Mouse (Mus musculus) megakaryocyte, adult 5-6 weeks (primary cell): ENCODE results near the gene V1ra8. TPM values are rescaled to one million over a fixed set of nuclear protein-coding genes. Genes with fewer than 3 reads are reported as not detected.
"Not testable (repeated sequence)": the region's sequence is repeated elsewhere in the genome, so short reads cannot be mapped to it uniquely, and the experiment has no call there.

Source experiments
- ATAC-seq: 2 replicates; pipeline ENCODE4 v1.8.0; 2016; ENCODE audit warnings: mild to moderate bottlenecking, inconsistent platforms; ENCODE audit not compliant: poor library complexity, severe bottlenecking
- total RNA-seq, 2 experiments: library from RNA; stranded (forward) in 1 of 2; stranded (reverse) in 1 of 2; fragments of 153-499, 151-499 nt in 1 of 2; fragments of 221-1000, 200-1000 nt in 1 of 2; gene quantifications; 2 replicates each; pipeline versions ENCODE4 v1.2.3 to v1.2.4; 2015 to 2017

Gene V1ra8
- total RNA-seq (2015): not detected in 2 replicates
- not detected in 2 replicates for total RNA-seq (2017)

GRCm38 (mm10) chr6:90202493-90202892 lies at the start of gene V1ra8:
Gene V1ra8 (plus strand): TSS chr6:90202793.
- not testable (repeated sequence) for ATAC-seq

DNA sequence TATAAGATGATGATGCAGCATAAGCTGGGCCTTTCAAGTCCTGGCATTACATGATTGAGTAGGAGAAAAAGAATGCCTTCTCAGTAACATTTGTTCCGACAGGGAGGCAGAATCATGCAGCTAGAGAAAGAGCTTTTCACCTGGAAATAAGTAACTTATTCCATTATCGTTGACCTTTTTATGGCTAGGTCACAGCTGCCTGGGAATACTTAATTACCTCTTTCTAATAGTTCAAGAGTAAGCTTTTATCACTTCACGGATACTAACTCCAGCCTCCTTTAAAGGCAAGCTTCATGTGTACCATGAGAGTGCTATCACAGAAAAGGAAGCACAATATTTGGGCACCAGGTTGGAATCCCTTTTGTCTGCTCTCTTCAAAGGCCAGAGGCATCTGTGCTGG lies 42.5 kb upstream of the V1ra8 start:
- no peak for ATAC-seq

GRCm38 (mm10) chr6:90174508-90174907 lies 28.1 kb upstream of the V1ra8 start, which contains the start of gene Vmn1r52:
Gene Vmn1r52 (plus strand): TSS chr6:90174808.
- ATAC-seq: no peak

- ATAC-seq: no peak
These were observed 21.7 kb downstream of the V1ra8 start, which contains the start of gene Vmn1r53 for GRCm38 (mm10) chr6:90224338-90224737. Gene Vmn1r53 (minus strand): TSS chr6:90224438.

- ATAC-seq: not testable (repeated sequence)
These were observed 29.5 kb downstream of the V1ra8 start for GRCm38 (mm10) chr6:90232114-90232513.

GRCm38 (mm10) chr6:90232681-90233080 lies 30.1 kb downstream of the V1ra8 start:
- no peak for ATAC-seq

DNA sequence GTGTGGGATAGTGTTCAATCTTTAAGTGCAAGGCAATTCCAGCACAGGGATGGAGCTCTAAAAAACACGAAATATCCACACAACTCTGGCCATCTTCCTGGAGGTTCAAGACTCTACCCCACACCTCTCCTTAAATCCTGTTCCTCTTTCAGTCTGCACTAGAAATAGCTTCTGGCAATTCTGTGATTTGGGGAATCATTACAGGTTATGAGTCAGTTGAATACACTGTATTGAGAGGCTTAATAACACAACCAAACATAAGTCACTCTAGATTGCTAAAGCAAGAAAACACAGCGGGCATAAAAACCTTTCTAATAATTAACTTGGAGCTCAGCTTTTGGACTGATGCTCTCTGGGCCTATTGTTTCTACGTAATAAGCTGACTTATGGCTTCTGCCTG lies 41.4 kb downstream of the V1ra8 start:
- no peak for ATAC-seq

- no peak for ATAC-seq
These were observed 43.4 kb downstream of the V1ra8 start, which contains the start of gene Vmn1r54 for GRCm38 (mm10) chr6:90246000-90246399. Gene Vmn1r54 (plus strand): TSS chr6:90246300.

Other genes with a start within 250 kb of the V1ra8 start
- gene Vmn1r46, start 233.5 kb upstream of the V1ra8 start, total RNA-seq (2015): not detected in 2 replicates
- gene Vmn1r46, start 233.5 kb upstream of the V1ra8 start, total RNA-seq (2017): not detected in 2 replicates
- not detected in 2 replicates for gene Vmn1r47, start 186.6 kb upstream of the V1ra8 start, total RNA-seq (2015)
- not detected in 2 replicates for gene Vmn1r47, start 186.6 kb upstream of the V1ra8 start, total RNA-seq (2017)
- gene Vmn1r48, start 166.0 kb upstream of the V1ra8 start, total RNA-seq (2015): not detected in 2 replicates
- gene Vmn1r48, start 166.0 kb upstream of the V1ra8 start, total RNA-seq (2017): not detected in 2 replicates
- gene Vmn1r49, start 124.3 kb upstream of the V1ra8 start, total RNA-seq (2015): not detected in 2 replicates
- gene Vmn1r49, start 124.3 kb upstream of the V1ra8 start, total RNA-seq (2017): not detected in 2 replicates
- not detected in 2 replicates for gene Vmn1r50, start 101.4 kb upstream of the V1ra8 start, total RNA-seq (2015)
- not detected in 2 replicates for gene Vmn1r50, start 101.4 kb upstream of the V1ra8 start, total RNA-seq (2017)
- gene Vmn1r51, start 80.2 kb upstream of the V1ra8 start, total RNA-seq (2015): not detected in 2 replicates
- not detected in 2 replicates for gene Vmn1r51, start 80.2 kb upstream of the V1ra8 start, total RNA-seq (2017)
- gene Vmn1r52, start 28.0 kb upstream of the V1ra8 start, total RNA-seq (2015): not detected in 2 replicates
- gene Vmn1r52, start 28.0 kb upstream of the V1ra8 start, total RNA-seq (2017): not detected in 2 replicates
- gene Vmn1r53, start 21.6 kb downstream of the V1ra8 start, total RNA-seq (2015): not detected in 2 replicates
- gene Vmn1r53, start 21.6 kb downstream of the V1ra8 start, total RNA-seq (2017): not detected in 2 replicates
- gene Vmn1r54, start 43.5 kb downstream of the V1ra8 start, total RNA-seq (2015): not detected in 2 replicates
- not detected in 2 replicates for gene Vmn1r54, start 43.5 kb downstream of the V1ra8 start, total RNA-seq (2017)
- not detected in 2 replicates for gene BC048671, start 98.4 kb downstream of the V1ra8 start, total RNA-seq (2015)
- not detected in 2 replicates for gene BC048671, start 98.4 kb downstream of the V1ra8 start, total RNA-seq (2017)
- 9.0 and 12.4 TPM in 2 replicates for gene Chst13, start 122.4 kb downstream of the V1ra8 start, total RNA-seq (2015)
- gene Chst13, start 122.4 kb downstream of the V1ra8 start, total RNA-seq (2017): 4.4 and 6.3 TPM in 2 replicates
- gene Uroc1, start 130.5 kb downstream of the V1ra8 start, total RNA-seq (2015): not detected in 2 replicates
- not detected in 2 replicates for gene Uroc1, start 130.5 kb downstream of the V1ra8 start, total RNA-seq (2017)
- 10.2 and 11.1 TPM in 2 replicates for gene Zxdc, start 166.7 kb downstream of the V1ra8 start, total RNA-seq (2015)
- gene Zxdc, start 166.7 kb downstream of the V1ra8 start, total RNA-seq (2017): 9.9 and 16.1 TPM in 2 replicates
- gene Cfap100, start 226.0 kb downstream of the V1ra8 start, total RNA-seq (2015): not detected in 2 replicates
- gene Cfap100, start 226.0 kb downstream of the V1ra8 start, total RNA-seq (2017): not detected in 2 replicates